Mouse (Mus musculus): ENCODE measurements around the gene Ttc9b.

DNA sequence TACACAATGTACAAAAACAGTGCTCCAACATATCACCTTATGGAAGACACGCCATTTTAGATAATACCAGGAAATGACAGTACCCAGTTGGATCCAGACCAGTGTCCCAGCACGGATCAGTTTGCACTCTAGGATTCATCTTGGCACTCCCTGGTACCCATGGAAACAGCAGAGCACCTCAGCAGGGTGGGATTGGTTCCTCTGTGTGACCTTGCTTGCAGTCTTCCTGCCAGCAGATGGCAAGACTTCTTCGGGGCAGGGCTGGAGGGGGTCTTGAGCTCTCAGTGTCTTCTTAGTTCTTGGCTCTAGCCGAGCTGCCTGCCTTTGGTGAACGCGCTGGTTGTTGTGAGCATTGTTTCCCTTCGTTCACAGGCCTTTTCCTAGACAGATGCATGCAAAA is 26.0 kb upstream of the Ttc9b start:
- TF ChIP-seq EP300 (IDR thresholded peaks at IDR 0.05) (no peak), CTCF (IDR thresholded peaks at IDR 0.05) (no peak)

All from lung, postnatal 0 days (tissue).